Mouse (Mus musculus): Measurements from ENCODE around the gene Syt12. TPM values are rescaled to one million over a fixed set of nuclear protein-coding genes. Genes with fewer than 3 reads are reported as not detected.

Gene Syt12
- total RNA-seq (2021): 1 to 10 TPM; 5.0 to 6.7 TPM

- intact Hi-C loops (cut with DNase I): no loop called here
- DNase-seq (ENCODE audit: low spot score): peak; percentile 14
These were observed at the start of gene Syt12 for GRCm38 (mm10) chr19:4477345-4478189. Syt12 (minus strand) TSS chr19:4477447.

DNA sequence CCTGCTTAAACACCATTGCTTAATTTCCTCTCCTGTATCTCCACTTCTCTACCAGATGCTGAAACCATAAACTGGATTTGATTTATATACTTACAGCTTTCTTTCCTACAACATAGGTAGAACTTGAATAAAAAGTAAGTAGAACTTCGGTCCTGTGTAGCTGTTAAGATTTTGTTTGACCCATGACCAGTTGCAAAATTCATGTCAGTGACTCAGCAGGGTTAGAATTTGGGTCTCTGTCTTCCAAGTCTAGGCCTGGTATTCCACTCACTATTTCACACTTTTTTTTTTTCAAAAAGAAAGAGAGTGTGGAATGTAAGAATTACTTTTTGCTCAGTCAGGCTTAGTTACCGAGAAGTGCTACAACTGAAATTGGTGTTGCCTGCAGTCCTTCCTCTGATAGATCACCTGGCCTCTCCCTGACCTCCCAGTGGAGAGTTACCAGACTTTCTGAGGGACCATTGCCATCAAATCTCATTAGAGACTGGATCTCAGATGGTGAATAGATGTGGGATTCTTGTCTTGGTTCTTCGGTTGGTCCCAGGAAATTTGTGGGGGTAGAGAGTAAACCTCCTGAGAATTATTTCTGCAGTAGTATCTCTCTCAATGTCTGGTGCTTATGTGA is 44.3 kb upstream of the Syt12 start:
- DNase-seq (ENCODE audit: low spot score): no peak
- intact Hi-C loops (cut with DNase I): no loop called here

DNA sequence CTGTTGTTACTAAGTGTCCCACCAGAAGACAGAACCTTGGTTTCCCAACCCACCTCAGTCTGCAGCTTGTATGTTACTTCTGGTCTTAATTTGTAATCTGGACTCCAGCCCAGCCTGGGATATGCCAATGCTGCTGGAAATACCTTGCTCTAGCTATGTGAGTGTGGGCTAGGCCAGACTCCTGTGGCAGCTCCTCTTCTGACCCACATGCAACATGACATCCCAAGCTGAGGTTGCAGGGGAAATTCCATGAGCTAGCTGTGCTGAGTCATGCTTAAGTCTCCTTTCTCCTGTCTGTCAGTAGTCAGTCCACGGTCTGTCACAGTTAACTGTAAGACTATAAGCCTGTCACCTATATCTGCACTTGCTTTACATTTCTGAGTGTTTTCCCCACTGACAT is 40.2 kb upstream of the Syt12 start:
- intact Hi-C loops (cut with DNase I): no loop called here
- no peak for DNase-seq (ENCODE audit: low spot score)

DNA sequence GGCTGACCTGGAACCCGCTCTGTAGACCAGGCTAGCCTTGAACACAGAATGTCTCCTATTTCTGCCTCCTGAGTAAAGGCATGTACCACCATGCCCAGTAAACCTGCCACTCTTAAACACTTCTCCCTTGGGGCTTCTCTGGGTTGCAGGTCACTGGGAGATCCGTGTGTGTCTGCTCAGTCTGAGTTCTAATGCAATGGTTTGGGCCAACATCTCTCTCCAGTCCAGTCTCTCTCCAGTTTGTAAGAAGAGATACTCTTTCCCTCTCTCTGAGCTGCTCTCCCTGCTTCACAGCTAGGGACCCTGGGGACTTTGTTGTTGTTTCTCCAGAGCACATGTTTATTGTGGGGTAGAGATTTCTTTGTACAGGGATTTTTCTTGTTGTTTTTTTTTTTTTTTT is 39.0 kb upstream of the Syt12 start:
- DNase-seq (ENCODE audit: low spot score): no peak
- intact Hi-C loops (cut with DNase I): no loop called here

- intact Hi-C loops (cut with DNase I): no loop called here
- no peak for DNase-seq (ENCODE audit: low spot score)
These were observed 38.5 kb upstream of the Syt12 start for GRCm38 (mm10) chr19:4515746-4516145.

DNA sequence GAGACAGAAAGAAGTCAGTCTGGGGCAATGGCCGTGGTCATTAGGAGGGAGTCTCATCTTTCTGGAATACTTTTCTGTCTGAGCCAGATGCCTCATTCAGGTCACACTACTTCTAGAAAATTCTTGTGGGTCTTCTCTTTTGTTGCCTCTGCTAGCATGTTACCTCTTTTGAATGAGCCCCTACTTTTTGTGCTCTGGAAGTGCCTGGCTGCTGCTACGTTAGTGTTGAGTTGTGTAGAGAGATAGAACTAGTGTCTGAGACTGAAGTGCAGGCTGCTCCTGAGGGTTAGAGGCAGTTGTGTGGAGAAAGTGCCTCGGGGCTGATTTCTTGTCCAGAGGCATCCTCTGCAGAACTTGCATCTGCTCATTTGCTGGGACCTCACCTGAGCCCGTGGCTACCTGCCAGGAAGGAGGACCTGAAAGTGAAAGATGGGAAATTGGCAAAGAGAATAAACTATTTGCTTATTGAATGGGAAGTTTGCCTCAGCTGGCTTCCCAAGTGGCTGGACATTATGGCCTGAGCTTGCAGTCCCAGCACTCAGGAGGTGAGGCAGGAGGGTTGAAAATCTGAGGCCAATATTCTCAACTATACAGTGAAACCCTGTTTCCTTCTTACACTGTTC is 36.1 kb upstream of the Syt12 start:
- intact Hi-C loops (cut with DNase I): no loop called here
- no peak for DNase-seq (ENCODE audit: low spot score)

- intact Hi-C loops (cut with DNase I): no loop called here
- DNase-seq (ENCODE audit: low spot score): no peak
These were observed 34.0 kb upstream of the Syt12 start for GRCm38 (mm10) chr19:4511116-4511841.

DNA sequence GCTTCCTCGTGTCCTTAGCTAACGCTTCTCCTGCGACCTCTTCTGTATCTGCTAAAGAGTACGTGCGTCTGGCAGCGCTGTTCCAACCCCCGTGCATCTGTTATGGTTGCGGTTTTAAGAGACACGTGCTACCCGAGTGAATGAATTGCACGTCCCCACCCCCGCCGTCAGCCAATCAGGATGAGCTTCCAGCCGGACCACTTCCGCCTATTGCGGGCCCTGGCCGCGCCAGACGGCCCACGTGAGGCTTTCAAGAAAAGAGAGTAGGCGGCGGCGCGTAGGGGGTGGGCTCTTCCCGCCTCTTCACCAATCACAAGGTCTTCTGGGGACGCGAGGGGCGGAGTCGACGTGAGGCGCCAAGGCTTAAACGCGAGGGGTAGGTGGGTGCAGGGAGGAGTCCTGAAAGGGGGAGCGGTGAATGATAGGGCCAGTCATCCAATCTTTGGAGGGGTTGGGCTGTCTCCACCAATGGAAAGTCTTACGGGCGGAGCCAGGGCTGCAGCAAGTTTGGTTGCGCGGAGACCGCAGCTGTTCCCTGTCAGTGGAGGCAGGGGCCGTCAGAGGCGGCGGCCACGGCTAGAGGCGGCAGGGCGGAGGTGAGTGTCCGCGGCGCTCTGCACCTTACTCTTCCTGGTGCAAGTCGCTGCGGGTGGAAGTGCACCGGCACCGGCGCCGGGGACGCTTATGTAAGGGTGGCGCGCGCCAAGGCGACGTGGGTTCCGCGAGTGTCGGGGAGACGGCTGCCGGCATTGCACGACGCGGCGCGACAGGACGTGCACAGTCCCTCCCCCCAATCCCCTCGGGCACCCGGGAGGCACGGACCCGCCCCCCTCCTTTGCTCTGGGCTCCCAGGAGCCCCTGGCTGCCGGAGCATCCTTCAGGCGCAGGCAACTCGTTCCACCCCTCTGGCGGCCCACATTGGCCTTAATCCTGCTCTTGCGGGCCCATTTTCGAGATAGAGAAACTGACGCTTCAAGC is 33.0 kb upstream of the Syt12 start, which contains the start of gene Pcx:
Gene Pcx (plus strand): TSS at position 487 of the 978 bp plus-strand sequence.
- DNase-seq (ENCODE audit: low spot score): peak; percentile 99
- intact Hi-C loops (cut with DNase I): no loop called here

DNA sequence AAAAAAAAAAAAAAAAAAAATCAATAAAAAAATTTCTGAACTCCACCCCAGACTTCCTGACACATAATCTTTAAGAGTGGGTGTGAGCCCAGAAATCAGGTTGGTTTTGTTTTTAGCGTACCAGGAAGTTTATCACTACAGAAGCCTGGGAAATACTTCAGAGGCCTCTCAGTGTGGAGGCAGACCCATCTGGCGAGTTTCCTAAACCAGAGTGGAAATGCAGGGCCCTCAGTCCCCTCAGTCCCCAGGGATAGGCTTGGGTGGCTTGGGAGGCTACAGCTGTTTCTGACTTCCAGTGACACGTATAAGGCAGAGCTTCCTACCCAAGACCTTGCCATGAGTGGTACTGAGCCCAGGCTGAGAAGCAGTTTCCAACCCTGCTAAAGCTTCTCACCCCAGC is 30.5 kb upstream of the Syt12 start:
- intact Hi-C loops (cut with DNase I): no loop called here
- DNase-seq (ENCODE audit: low spot score): no peak

- no peak for DNase-seq (ENCODE audit: low spot score)
- intact Hi-C loops (cut with DNase I): no loop called here
These were observed 27.6 kb upstream of the Syt12 start for GRCm38 (mm10) chr19:4504830-4505229.

GRCm38 (mm10) chr19:4502701-4503100 is 25.5 kb upstream of the Syt12 start:
- DNase-seq (ENCODE audit: low spot score): no peak
- intact Hi-C loops (cut with DNase I): no loop called here

DNA sequence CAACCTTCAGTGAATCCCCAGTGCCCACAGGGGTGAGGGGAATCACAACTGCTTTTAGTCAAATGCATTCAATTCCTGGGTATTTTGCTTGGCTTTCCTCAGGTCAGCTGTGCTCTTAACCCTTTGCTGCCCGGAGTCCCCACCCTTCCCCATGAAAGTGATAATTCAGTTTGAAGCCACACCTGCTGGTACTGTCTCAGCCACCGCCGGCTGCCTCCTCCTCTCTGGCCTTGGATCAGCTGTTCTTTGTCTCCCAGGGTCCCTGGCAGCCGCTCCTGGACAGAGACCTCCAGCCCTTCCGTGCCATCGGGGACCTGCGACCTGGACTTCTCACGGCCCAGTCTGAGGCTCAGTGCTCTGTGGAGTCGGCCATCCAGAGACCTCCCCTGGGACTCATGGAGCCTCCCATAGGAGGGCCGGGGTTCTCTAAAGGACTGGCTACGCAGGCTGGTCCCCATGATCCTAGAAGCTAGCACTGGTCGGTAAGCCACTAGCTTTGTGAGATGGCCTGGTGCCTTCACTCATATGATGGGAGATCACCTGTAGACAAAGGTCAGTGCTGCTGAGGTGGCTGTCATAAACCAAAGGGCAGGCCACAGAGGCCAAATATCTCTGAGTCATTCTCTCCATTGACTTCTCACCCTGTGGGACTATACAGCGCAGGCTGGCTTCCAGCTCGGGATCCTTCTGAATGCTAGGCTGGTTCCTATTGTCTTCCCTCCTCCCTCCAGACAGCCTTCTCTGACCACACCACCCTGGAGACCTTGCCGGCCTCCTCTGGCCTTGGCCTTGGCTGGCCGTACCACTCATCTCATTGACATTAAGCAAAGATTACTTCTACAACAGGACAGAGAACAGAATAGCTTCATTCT is 21.1 kb upstream of the Syt12 start, which contains the start of gene 2010003K11Rik:
Gene 2010003K11Rik (minus strand): TSS at position 522 of the 872 bp plus-strand sequence.
- DNase-seq (ENCODE audit: low spot score): no peak
- intact Hi-C loops (cut with DNase I): loop anchor here (5.0 kb wide), 1 partner anchor 124 kb away; no protein-coding TSS in a partner anchor

DNA sequence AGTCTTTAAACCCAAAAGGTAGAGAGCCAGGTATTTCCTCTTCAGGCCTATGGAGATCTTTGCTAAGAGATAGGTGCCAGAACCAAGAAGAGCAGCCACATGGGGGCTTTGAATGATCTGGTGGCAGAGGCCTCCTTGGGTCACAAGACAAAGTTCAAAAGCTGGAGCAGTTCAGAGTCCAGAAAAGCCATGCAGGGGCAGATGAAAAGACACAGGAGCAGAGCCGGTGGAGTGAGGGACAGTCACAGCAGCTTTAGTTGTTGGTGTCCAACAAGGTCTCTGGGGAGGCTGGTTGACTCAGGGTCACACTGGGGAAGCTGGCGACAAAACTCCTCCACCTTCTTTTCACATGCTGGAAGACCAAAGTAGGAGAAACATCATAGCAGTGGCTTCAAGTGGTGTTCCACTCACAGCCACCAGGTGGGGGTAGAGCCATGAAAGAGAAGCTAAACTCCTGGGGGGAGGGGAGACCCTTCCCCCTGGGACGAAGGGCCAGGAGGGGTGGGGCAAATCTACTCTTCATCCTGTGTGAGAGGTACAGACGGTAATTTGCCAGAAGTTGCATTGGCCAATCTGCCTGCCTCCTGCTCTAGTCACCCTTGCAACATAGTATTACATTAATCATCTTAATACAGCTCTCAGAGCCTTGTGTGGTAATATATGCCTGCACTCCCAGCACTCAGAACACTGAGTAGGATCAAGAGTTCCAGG is 20.2 kb upstream of the Syt12 start:
- no peak for DNase-seq (ENCODE audit: low spot score)
- intact Hi-C loops (cut with DNase I): loop anchor here (2.0 to 5.0 kb wide), 2 partner anchors 125 to 245 kb away; no protein-coding TSS in a partner anchor

DNA sequence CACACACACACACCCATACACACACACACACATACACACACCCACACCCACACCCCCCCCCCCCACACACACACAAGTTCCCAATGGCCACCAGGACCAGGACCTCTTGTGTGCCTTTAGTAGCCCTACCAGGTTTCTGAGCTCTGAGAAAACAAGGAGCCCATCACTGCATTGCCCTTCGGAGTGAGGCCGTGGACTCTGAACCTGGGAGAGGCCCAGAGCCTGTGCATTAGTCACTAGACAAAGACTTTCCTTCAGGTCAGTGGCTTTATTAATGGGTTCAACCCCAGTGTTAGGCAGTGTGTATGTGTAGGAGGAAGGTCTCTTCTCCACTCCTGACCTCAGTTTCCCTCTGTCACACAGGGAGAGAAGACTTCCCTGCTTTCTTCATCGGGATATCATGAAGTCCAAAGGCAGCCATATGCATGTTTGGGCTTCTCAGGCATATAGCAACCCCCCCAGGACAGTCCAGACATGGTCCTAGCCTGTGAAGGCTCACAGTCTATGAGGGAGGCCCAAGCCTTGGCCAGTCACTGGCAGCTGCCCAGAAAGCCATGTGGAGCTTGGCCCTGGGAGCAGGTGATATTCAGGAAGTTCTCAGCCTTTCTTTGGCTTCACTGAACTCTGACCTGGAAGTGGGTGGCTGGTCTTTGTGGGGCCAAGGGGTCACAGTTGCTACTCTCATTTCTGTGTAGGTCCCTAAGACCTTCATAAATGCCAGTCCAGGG is 19.5 kb upstream of the Syt12 start:
- intact Hi-C loops (cut with DNase I): loop anchor here (2.0 to 5.0 kb wide), 2 partner anchors 126 to 246 kb away; no protein-coding TSS in a partner anchor
- DNase-seq (ENCODE audit: low spot score): no peak

- intact Hi-C loops (cut with DNase I): loop anchor here (2.0 to 5.0 kb wide), 2 partner anchors 126 to 247 kb away; no protein-coding TSS in a partner anchor
These were observed 18.6 kb upstream of the Syt12 start for GRCm38 (mm10) chr19:4495814-4496213.

DNA sequence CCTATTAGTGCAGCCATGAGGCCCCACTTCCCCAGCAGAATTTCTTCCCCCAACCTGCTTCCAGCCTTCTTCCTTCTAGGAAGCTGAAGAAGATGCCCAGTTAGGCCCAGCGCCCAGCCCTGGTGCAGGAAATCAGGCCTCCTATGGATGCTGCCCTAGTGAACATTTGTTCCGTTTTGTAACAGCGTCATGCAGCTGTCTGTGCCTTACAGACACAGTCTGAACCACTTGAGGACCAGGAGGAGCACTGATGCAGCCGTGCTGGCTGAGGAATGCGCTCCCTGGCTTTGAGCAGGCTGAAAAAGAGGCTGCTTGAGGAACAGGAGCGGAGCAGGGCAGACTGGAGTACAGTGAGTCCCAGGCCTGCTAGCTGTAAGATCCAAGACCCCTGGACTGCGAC is 17.5 kb upstream of the Syt12 start:
- DNase-seq (ENCODE audit: low spot score): no peak
- intact Hi-C loops (cut with DNase I): loop anchor here (5.0 kb wide), 1 partner anchor 128 kb away; no protein-coding TSS in a partner anchor

More at GRCm38 (mm10) chr19:4495814-4496213, 18.6 kb upstream of the Syt12 start:
- no peak for DNase-seq (ENCODE audit: low spot score)

All from heart, postnatal 25 days (tissue).